Mouse (Mus musculus): ENCODE results near the gene Unc119b.

GRCm38 (mm10) chr5:115083492-115083891, 51.3 kb downstream of the Unc119b start:
- TF ChIP-seq CTCF (IDR thresholded peaks at IDR 0.05; ENCODE audit: extremely low read depth, insufficient read depth, low read length) (no peak), POLR2A (IDR thresholded peaks at IDR 0.05; ENCODE audit: extremely low read depth, insufficient read depth, low read length) (no peak)
